Mouse (Mus musculus) adipose tissue, adult 10 weeks (tissue): Measurements from ENCODE around the gene Mrps25. TPM values are rescaled to one million over a fixed set of nuclear protein-coding genes. Genes with fewer than 3 reads are reported as not detected.

Experiments used
- polyA plus RNA-seq: library from polyadenylated mRNA; stranded (reverse); fragments of 350-450 nt; fragmentation: Illumina TruSeq; extraction: RNeasy Lipid Tissue Mini Kit (QIAGEN cat#74804); gene quantifications from one replicate; pipeline ENCODE4 v1.2.3, GENCODE M21; 2014; ENCODE audit warnings: low read depth, low replicate concordance

Gene Mrps25
- 30.8 TPM for polyA plus RNA-seq

DNA sequence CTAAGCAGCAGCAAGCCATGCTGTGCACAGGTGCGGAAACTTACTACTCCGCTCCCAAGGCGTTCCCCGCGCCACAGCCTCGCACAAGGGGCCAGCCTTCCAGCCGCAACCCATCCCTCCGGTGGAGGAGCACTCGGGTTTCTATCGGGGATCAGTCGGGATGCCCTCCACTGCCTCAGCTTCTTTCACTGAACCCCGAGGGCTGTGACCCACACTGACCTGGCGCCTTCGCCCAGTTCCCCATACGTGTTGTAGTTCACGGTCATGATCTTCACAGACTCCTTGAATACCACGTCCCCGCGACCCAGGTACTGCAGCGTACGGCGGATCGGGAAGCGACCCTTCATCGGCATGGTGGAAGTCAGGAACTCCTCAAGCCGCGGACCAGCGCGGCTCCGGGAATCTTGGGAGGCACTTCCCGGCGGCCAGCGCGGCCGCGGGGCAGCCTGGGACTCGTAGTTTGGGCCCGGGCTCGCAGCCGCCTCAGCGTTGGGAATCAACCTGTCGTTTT, at the start of gene Mrps25:
Mrps25 (minus strand) TSS at position 413 of the 511 bp plus-strand sequence.

DNA sequence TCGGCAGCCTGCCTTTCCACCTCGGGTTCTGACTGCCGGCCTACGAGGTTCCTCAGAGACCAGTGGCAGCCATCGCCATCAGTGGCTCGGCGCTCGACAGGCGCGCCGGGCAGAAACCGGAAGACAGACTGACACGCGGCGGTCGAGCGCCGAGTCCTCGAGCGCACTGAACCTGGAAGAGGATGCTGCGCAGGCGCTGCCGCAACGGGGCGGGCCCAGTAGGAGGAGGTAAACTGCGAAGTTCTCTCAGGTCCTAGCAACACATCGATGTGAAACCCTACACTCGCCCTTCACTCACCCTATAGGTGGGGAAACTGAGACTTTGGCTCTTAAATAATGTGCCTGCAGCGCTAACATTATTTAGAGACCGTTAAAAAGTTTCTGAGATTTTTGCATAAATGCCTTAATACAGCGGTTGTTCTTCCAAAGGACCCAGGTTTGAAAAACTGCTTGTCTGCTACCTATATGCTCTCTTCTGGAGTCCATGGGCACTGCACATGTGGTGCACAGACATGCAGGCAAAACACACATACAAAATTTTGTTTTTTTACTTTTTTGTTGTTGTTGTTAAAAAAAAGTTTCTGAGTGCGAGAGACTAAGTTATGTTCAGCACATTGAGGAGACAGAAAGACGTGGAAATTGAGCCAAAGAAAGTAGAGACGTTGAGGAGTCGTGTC, 31.1 kb upstream of the Mrps25 start, which contains the start of gene Rbsn:
Rbsn (minus strand) TSS at position 153 of the 677 bp plus-strand sequence.

Other genes starting within 250 kb of the Mrps25 start
- 11.1 TPM for gene Fgd5, start 205.2 kb downstream of the Mrps25 start, polyA plus RNA-seq
- 15.7 TPM for gene Nr2c2, start 92.6 kb downstream of the Mrps25 start, polyA plus RNA-seq
- 13.2 TPM for gene Rbsn, start 30.9 kb upstream of the Mrps25 start, polyA plus RNA-seq
- not detected for gene Trh, start 60.6 kb upstream of the Mrps25 start, polyA plus RNA-seq